Mouse (Mus musculus) urinary bladder, adult 2 months (tissue): ENCODE measurements around the gene Gm20696. TPM values are rescaled to one million over a fixed set of nuclear protein-coding genes. Genes with fewer than 3 reads are reported as not detected.

Experiments used
- DNase-seq: peaks from one replicate; pipeline ENCODE4 v3.0.0; 2022; ENCODE audit warnings: low spot score
- polyA plus RNA-seq: library from polyadenylated mRNA; depleted of rRNA; stranded (reverse); fragments of >200 nt; gene quantifications from 2 replicates; pipeline ENCODE4 v1.2.3, GENCODE M21; 2012

Gene Gm20696
- polyA plus RNA-seq, 1 experiment = 1.2 TPM

- no peak for DNase-seq
Measured at GRCm38 (mm10) chr6:99359036-99359698, 307.4 kb downstream of the Gm20696 start.

GRCm38 (mm10) chr6:99357931-99358330, 308.7 kb downstream of the Gm20696 start:
- no peak for DNase-seq

- no peak for DNase-seq
Measured at GRCm38 (mm10) chr6:99354338-99354737, 312.3 kb downstream of the Gm20696 start.

- no peak for DNase-seq
Measured at GRCm38 (mm10) chr6:99353441-99353840, 313.2 kb downstream of the Gm20696 start.

- no peak for DNase-seq
Measured at GRCm38 (mm10) chr6:99350566-99350965, 316.0 kb downstream of the Gm20696 start.

GRCm38 (mm10) chr6:99350156-99350555, 316.4 kb downstream of the Gm20696 start:
- no peak for DNase-seq

- no peak for DNase-seq
Measured at GRCm38 (mm10) chr6:99347836-99348235, 318.8 kb downstream of the Gm20696 start.

- no peak for DNase-seq
Measured at GRCm38 (mm10) chr6:99344966-99345365, 321.6 kb downstream of the Gm20696 start.

GRCm38 (mm10) chr6:99344357-99344756, 322.2 kb downstream of the Gm20696 start:
- no peak for DNase-seq

GRCm38 (mm10) chr6:99343815-99344214, 322.8 kb downstream of the Gm20696 start:
- no peak for DNase-seq

- DNase-seq = no peak
Measured at GRCm38 (mm10) chr6:99342416-99342815, 324.2 kb downstream of the Gm20696 start.

- no peak for DNase-seq
Measured at GRCm38 (mm10) chr6:99340902-99341301, 325.7 kb downstream of the Gm20696 start.

- no peak for DNase-seq
Measured at GRCm38 (mm10) chr6:99339986-99340721, 326.4 kb downstream of the Gm20696 start.

GRCm38 (mm10) chr6:99339343-99339620, 327.3 kb downstream of the Gm20696 start:
- no peak for DNase-seq

GRCm38 (mm10) chr6:99338593-99339342, 327.8 kb downstream of the Gm20696 start:
- no peak for DNase-seq

- DNase-seq = no peak
Measured at GRCm38 (mm10) chr6:99338174-99338573, 328.4 kb downstream of the Gm20696 start.

- DNase-seq = no peak
Measured at GRCm38 (mm10) chr6:99337575-99337974, 329.0 kb downstream of the Gm20696 start.

- no peak for DNase-seq
Measured at GRCm38 (mm10) chr6:99336191-99336590, 330.4 kb downstream of the Gm20696 start.

GRCm38 (mm10) chr6:99335174-99335830, 331.3 kb downstream of the Gm20696 start:
- no peak for DNase-seq

- no peak for DNase-seq
Measured at GRCm38 (mm10) chr6:99334255-99334654, 332.3 kb downstream of the Gm20696 start.

- DNase-seq = no peak
Measured at GRCm38 (mm10) chr6:99333127-99333526, 333.5 kb downstream of the Gm20696 start.

- DNase-seq = no peak
Measured at GRCm38 (mm10) chr6:99330169-99330568, 336.4 kb downstream of the Gm20696 start.
